17 mouse cellular contexts compared by ENCODE assay signal in the genomic region with DNA sequence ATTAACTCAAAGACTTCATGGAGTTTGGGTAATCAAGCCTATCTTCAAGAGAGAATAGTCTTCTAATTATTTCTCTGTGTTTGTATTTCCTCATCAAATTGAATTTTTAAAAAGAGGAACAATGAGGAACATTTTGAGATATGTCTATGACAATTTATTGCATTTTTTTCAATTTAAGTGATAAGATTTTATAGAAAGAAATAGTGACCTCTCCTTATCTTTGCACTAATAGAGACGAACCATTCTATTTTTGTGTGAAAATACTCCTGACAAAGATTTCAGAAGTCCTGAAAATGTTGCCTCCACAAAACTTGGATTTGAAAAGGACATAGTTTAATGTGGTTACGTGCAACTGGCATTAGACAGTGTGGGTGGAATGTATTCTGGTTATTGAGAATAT.
A peak's percentile ranks its signal among the peaks of the same experiment; 100 is the strongest.
DNase-seq lines count a peak whose midpoint lies in the region; TF ChIP-seq lines count a peak whose summit lies in the region.
"Had no signal": no experiment of that assay in that cellular context is flagged by ENCODE, and none has a peak within 500 bp of the region (broad histone marks: within the 10 kb centered on the region; RNA-seq: fewer than 3 reads in every experiment).

No protein-coding gene starts in this region.

- H3K79me2 ChIP-seq in MEL (ENCODE audit: control insufficient read depth, insufficient read depth, low read length, poor library complexity), result no peaks in the 10 kb centered on the region

- DNase-seq in MEL (ENCODE audit: low read depth, low spot score), result peak; percentile 21
- no peak for DNase-seq in urinary bladder, adult 2 months (ENCODE audit: low spot score)
- DNase-seq: adrenal gland, adult 2 months; adrenal gland, adult 8-10 months; adrenal gland, postnatal 10 days; adrenal gland, postnatal 14 days; adrenal gland, postnatal 25 days; adrenal gland, postnatal 36 days; B cell, adult 2 months; cerebellum, adult 11 months; cerebellum, adult 11-12 months; cerebellum, adult 18-20 months; cerebellum, adult 2 months; cerebellum, adult 8-10 months had no signal

- TF ChIP-seq POLR2A in MEL (IDR thresholded peaks at IDR 0.05; ENCODE audit: control insufficient read depth in 1 of 2, insufficient read depth in 1 of 2, low read depth in 1 of 2, low read length in 2 of 2, poor library complexity in 1 of 2), result no peak

- H3K4me1 ChIP-seq in MEL (ENCODE audit: control insufficient read depth in 1 of 2, insufficient read depth in 2 of 2, low read length in 2 of 2), result peaks cover 14 to 17% of the 10 kb centered on the region in 2 experiments

- no peak for TF ChIP-seq CTCF in MEL (IDR thresholded peaks at IDR 0.05 in 2 of 3, conservative IDR thresholded peaks at IDR 0.05 in 1 of 3; ENCODE audit: control insufficient read depth in 1 of 3, insufficient read depth in 1 of 3, low read depth in 2 of 3, low read length in 3 of 3, poor library complexity in 1 of 3, severe bottlenecking in 1 of 3)

- H3K4me3 ChIP-seq in MEL (ENCODE audit: control insufficient read depth in 1 of 2, insufficient read depth in 1 of 2, low read depth in 2 of 2, low read length in 2 of 2), result no peak overlapping the region

- H3K27me3 ChIP-seq in MEL (ENCODE audit: control insufficient read depth in 1 of 2, insufficient read depth in 2 of 2, low read length in 2 of 2), result no peaks in the 10 kb centered on the region
- H3K27me3 ChIP-seq: CH12.LX, Patski had no signal

- peak in 1 of 2 experiments; percentile 41; a peak in 2 of 4 replicates for TF ChIP-seq EP300 in MEL (IDR thresholded peaks at IDR 0.05; ENCODE audit: low read depth in 1 of 2, low read length in 2 of 2)

- H3K27ac ChIP-seq in MEL (ENCODE audit: control insufficient read depth, low read depth, low read length), result peak overlapping the region; percentile 29; the same call in 1 of the 2 replicates

- TF ChIP-seq RAD21 in MEL (IDR thresholded peaks at IDR 0.05; ENCODE audit: low read depth, low read length), result no peak

- no peaks in the 10 kb centered on the region for H3K9me3 ChIP-seq in MEL (replicated peaks; ENCODE audit: insufficient read depth, low read length)

- H3K36me3 ChIP-seq in MEL (ENCODE audit: control insufficient read depth in 1 of 2, insufficient read depth in 2 of 2, low read length in 2 of 2), result peaks cover 0 to 28% of the 10 kb centered on the region in 2 experiments; a peak in 2 of 4 replicates
- H3K36me3 ChIP-seq: G1E had no signal

- H3K9ac ChIP-seq in MEL (ENCODE audit: control insufficient read depth, low read depth, low read length, poor library complexity, severe bottlenecking), result no peak overlapping the region

TF ChIP-seq in MEL, 35 proteins besides CTCF, POLR2A, EP300 and RAD21:
- no peak for TF ChIP-seq TCF12 (IDR thresholded peaks at IDR 0.05; ENCODE audit: low read depth, low read length)
- peak; percentile 69; the same call in 1 of the 2 replicates for TF ChIP-seq ZNF384 (IDR thresholded peaks at IDR 0.05; ENCODE audit: low read depth, low read length)
- TF ChIP-seq GATA1 (IDR thresholded peaks at IDR 0.05; ENCODE audit: low read depth, low read length), result peak; percentile 53; the same call in 1 of the 2 replicates
- TF ChIP-seq SMC3 (IDR thresholded peaks at IDR 0.05; ENCODE audit: low read depth, low read length), result no peak
- TF ChIP-seq JUND (IDR thresholded peaks at IDR 0.05; ENCODE audit: low read depth, low read length), result no peak
TF ChIP-seq in MEL: peak in this region for 2.
